Mouse (Mus musculus): ENCODE data around the gene Fsd1l. TPM values are rescaled to one million over a fixed set of nuclear protein-coding genes. Genes with fewer than 3 reads are reported as not detected.
"Not testable (repeated sequence)": the region's sequence is repeated elsewhere in the genome, so short reads cannot be mapped to it uniquely, and the experiment has no call there.

The Fsd1l gene
- polyA plus RNA-seq, 1 experiment from 2014 or later: 56.1 TPM

- no peaks in the 10 kb centered on the region for H3K27me3 ChIP-seq
Observed at GRCm38 (mm10) chr4:53632011-53632349, 709 bp downstream of the Fsd1l start.

DNA sequence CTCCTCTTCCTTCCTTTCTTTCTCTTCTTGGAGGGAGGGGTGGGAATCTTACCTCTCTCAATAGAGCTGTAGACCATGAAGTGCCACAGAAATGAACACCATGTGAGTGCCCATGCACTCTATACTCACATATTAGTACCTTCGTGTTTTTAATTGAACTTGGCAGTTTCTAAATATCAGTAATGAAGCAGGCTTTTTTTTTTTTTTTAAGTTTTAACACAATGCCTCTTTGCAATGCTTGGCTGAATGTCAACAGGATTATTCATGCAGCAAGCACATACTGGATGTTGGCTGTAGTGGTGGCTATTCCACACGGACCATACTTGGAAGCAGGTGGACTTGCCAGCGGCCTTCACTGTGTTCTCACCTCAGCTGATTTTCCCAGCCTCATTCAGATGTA is 4.1 kb downstream of the Fsd1l start:
- H3K27ac ChIP-seq: 0 out of 2 replicates have a peak overlapping the region, but pooled peaks have one; percentile 33
- H3K4me3 ChIP-seq: no peak overlapping the region
- peak overlapping the region; percentile 70 for H3K4me2 ChIP-seq
- peaks cover 75% of the 10 kb centered on the region for H3K4me1 ChIP-seq
- no peak for ATAC-seq
- no peaks in the 10 kb centered on the region for H3K27me3 ChIP-seq
- no peaks in the 10 kb centered on the region; the same call in 1 of the 2 replicates for H3K9me3 ChIP-seq (replicated peaks)
- H3K9ac ChIP-seq: no peak overlapping the region
- 0 out of 2 replicates have a peak, but pooled peaks cover 3% of the 10 kb centered on the region for H3K36me3 ChIP-seq (ENCODE audit: poor library complexity, severe bottlenecking)
- 26% methylated on average over 3 of the region's 3 CpGs for WGBS

More at GRCm38 (mm10) chr4:53632011-53632349, 709 bp downstream of the Fsd1l start:
- Histone ChIP-seq H3K9ac (peak overlapping the region; percentile 89), H3K9me3 (replicated peaks) (no peaks in the 10 kb centered on the region), H3K4me1 (peaks cover 55% of the 10 kb centered on the region), H3K36me3 (ENCODE audit: poor library complexity, severe bottlenecking) (no peaks in the 10 kb centered on the region), H3K4me3 (peak overlapping the region; percentile 86), H3K27ac (peak overlapping the region; percentile 89), H3K4me2 (peak overlapping the region; percentile 70)
- no peak for ATAC-seq
- WGBS: 2% methylated on average over 5 of the region's 5 CpGs

GRCm38 (mm10) chr4:53637269-53637909 is 6.1 kb downstream of the Fsd1l start:
- peaks cover 67% of the 10 kb centered on the region for H3K4me1 ChIP-seq
- peak overlapping the region; percentile 30 for H3K4me2 ChIP-seq
- peaks cover 17% of the 10 kb centered on the region for H3K36me3 ChIP-seq (ENCODE audit: poor library complexity, severe bottlenecking)
- no peak overlapping the region for H3K4me3 ChIP-seq
- H3K27ac ChIP-seq: peak overlapping the region; percentile 80
- no peaks in the 10 kb centered on the region; the same call in 1 of the 2 replicates for H3K9me3 ChIP-seq (replicated peaks)
- 22% methylated on average over 7 of the region's 7 CpGs for WGBS
- ATAC-seq: peak; percentile 76
- no peak overlapping the region for H3K9ac ChIP-seq
- H3K27me3 ChIP-seq: no peaks in the 10 kb centered on the region

DNA sequence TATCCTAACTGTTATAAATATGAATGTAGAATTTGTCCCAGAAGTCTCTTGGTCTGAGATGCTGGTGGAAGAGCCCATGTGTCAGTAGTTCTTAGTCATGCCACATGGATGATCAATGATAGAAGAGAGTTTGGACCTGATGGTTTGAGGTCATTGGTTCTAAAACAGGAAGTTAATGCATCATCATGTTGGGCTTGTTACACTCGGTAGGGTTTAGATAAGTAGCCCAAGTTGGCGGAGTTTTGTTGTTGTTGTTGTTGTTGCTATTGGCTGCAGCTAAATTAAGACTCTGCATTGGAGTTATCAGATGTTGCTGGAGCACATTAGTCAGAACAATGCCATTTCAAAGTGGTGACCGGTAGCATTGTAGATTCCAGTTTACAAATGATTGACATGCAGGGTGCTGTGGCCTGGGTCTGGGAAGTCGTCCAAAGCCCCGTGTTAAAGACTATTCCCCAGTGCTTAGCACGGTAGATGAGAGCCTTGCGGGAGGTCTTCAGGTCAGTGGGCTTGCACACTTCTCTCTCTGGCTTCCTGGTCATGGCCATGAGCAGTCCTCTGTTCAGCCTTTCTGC is 7.4 kb downstream of the Fsd1l start:
- ATAC-seq: no peak
- no peak overlapping the region for H3K9ac ChIP-seq
- no peak overlapping the region for H3K4me3 ChIP-seq
- H3K36me3 ChIP-seq (ENCODE audit: poor library complexity, severe bottlenecking): peaks cover 17% of the 10 kb centered on the region
- no peaks in the 10 kb centered on the region for H3K27me3 ChIP-seq
- H3K9me3 ChIP-seq (replicated peaks): no peaks in the 10 kb centered on the region; the same call in 1 of the 2 replicates
- H3K4me2 ChIP-seq: no peak overlapping the region
- 75% methylated on average over 7 of the region's 7 CpGs for WGBS
- no peak overlapping the region; the same call in 1 of the 2 replicates for H3K27ac ChIP-seq
- H3K4me1 ChIP-seq: peaks cover 55% of the 10 kb centered on the region

DNA sequence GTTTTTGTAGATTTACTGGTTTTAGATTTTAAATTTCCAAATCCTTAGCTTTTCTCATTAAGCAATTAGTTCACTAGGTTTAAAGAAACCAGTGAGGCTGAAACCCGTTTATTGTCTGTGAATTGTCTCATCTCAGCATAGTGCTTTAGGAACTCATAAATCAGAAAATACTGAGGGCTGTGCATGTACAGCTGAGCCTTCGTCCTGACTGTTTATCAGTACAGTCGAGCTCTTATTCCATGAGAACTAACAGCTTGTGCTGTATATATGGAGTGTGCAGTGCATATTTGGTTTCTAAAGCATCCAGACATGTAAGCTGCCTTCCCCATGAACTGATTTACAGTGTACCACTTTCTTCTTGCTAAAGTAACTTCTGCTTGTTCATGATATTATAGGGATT is 26.8 kb downstream of the Fsd1l start:
- no peak for ATAC-seq
- Histone ChIP-seq H3K4me1 (no peaks in the 10 kb centered on the region), H3K4me3 (no peak overlapping the region), H3K27ac (no peak overlapping the region), H3K27me3 (no peaks in the 10 kb centered on the region), H3K9ac (no peak overlapping the region), H3K36me3 (ENCODE audit: poor library complexity, severe bottlenecking) (peaks cover 58% of the 10 kb centered on the region), H3K4me2 (no peak overlapping the region), H3K9me3 (replicated peaks) (no peaks in the 10 kb centered on the region)
- WGBS: 67% methylated on average over 3 of the region's 3 CpGs

- peaks cover 60% of the 10 kb centered on the region for H3K36me3 ChIP-seq (ENCODE audit: poor library complexity, severe bottlenecking)
- H3K4me2 ChIP-seq: no peak overlapping the region
- ATAC-seq: no peak
- H3K4me3 ChIP-seq: no peak overlapping the region
- no peaks in the 10 kb centered on the region for H3K4me1 ChIP-seq
- no peak overlapping the region for H3K9ac ChIP-seq
- no peaks in the 10 kb centered on the region for H3K27me3 ChIP-seq
- H3K9me3 ChIP-seq (replicated peaks): no peaks in the 10 kb centered on the region
- no peak overlapping the region for H3K27ac ChIP-seq
Observed at GRCm38 (mm10) chr4:53660711-53661110, 29.4 kb downstream of the Fsd1l start.

- H3K9me3 ChIP-seq (replicated peaks): no peaks in the 10 kb centered on the region
- H3K27ac ChIP-seq: no peak overlapping the region
- WGBS: 94% methylated on average over 8 of the region's 8 CpGs
- no peak for ATAC-seq
- H3K27me3 ChIP-seq: no peaks in the 10 kb centered on the region
- H3K4me3 ChIP-seq: no peak overlapping the region
- peaks cover 51% of the 10 kb centered on the region for H3K36me3 ChIP-seq (ENCODE audit: poor library complexity, severe bottlenecking)
- H3K4me2 ChIP-seq: no peak overlapping the region
- H3K9ac ChIP-seq: no peak overlapping the region
- no peaks in the 10 kb centered on the region for H3K4me1 ChIP-seq
Observed at GRCm38 (mm10) chr4:53682092-53682491, 50.8 kb downstream of the Fsd1l start.

DNA sequence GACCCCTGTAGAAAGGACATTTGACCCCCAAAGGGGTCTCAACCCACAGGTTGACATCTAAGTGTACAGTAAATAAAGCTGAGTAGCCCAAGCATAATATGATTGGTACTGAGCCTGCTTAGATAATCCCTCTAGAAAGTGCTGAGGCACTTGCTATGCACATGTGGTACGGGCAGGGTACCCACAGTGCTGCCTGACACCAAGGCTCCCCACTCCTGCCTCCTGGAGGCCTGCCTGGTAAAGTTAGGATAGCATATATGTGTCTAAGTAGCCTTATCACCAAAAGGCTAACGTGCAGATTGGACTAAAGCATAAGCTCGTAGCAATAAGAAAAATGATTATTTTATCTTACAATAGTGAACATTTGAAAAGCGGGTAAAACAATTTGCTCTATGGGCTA is 57.7 kb downstream of the Fsd1l start:
- Histone ChIP-seq H3K4me1 (no peaks in the 10 kb centered on the region), H3K27me3 (no peaks in the 10 kb centered on the region), H3K4me2 (no peak overlapping the region), H3K36me3 (ENCODE audit: poor library complexity, severe bottlenecking) (peaks cover 26% of the 10 kb centered on the region), H3K27ac (no peak overlapping the region), H3K9ac (no peak overlapping the region), H3K4me3 (no peak overlapping the region), H3K9me3 (replicated peaks) (no peaks in the 10 kb centered on the region)
- WGBS: 94% methylated on average over 4 of the region's 4 CpGs
- no peak for ATAC-seq

GRCm38 (mm10) chr4:53691418-53691817 is 60.1 kb downstream of the Fsd1l start:
- ATAC-seq: no peak
- no peaks in the 10 kb centered on the region for H3K4me1 ChIP-seq
- H3K27me3 ChIP-seq: no peaks in the 10 kb centered on the region
- peaks cover 34% of the 10 kb centered on the region for H3K36me3 ChIP-seq (ENCODE audit: poor library complexity, severe bottlenecking)
- no peak overlapping the region for H3K4me3 ChIP-seq
- no peaks in the 10 kb centered on the region for H3K9me3 ChIP-seq (replicated peaks)
- H3K9ac ChIP-seq: no peak overlapping the region
- H3K27ac ChIP-seq: peak overlapping the region; percentile 44; the same call in 1 of the 2 replicates
- WGBS: 47% methylated on average over 1 of the region's 1 CpGs
- no peak overlapping the region for H3K4me2 ChIP-seq

- not testable (repeated sequence) for ATAC-seq; H3K27ac ChIP-seq; H3K9me3 ChIP-seq (replicated peaks); H3K4me2 ChIP-seq; H3K4me3 ChIP-seq; H3K9ac ChIP-seq; H3K27me3 ChIP-seq; H3K36me3 ChIP-seq (ENCODE audit: poor library complexity, severe bottlenecking); H3K4me1 ChIP-seq
Observed at GRCm38 (mm10) chr4:53709166-53709565, 77.9 kb downstream of the Fsd1l start.

GRCm38 (mm10) chr4:53710021-53710420 is 78.8 kb downstream of the Fsd1l start:
- 93% methylated on average over 2 of the region's 2 CpGs for WGBS
- no peaks in the 10 kb centered on the region for H3K9me3 ChIP-seq (replicated peaks)
- peaks cover 5% of the 10 kb centered on the region; the same call in 1 of the 2 replicates for H3K36me3 ChIP-seq (ENCODE audit: poor library complexity, severe bottlenecking)
- no peak overlapping the region for H3K4me2 ChIP-seq
- no peak overlapping the region for H3K9ac ChIP-seq
- H3K27me3 ChIP-seq: no peaks in the 10 kb centered on the region
- H3K27ac ChIP-seq: no peak overlapping the region
- H3K4me3 ChIP-seq: no peak overlapping the region
- ATAC-seq: no peak
- peaks cover 6% of the 10 kb centered on the region for H3K4me1 ChIP-seq

DNA sequence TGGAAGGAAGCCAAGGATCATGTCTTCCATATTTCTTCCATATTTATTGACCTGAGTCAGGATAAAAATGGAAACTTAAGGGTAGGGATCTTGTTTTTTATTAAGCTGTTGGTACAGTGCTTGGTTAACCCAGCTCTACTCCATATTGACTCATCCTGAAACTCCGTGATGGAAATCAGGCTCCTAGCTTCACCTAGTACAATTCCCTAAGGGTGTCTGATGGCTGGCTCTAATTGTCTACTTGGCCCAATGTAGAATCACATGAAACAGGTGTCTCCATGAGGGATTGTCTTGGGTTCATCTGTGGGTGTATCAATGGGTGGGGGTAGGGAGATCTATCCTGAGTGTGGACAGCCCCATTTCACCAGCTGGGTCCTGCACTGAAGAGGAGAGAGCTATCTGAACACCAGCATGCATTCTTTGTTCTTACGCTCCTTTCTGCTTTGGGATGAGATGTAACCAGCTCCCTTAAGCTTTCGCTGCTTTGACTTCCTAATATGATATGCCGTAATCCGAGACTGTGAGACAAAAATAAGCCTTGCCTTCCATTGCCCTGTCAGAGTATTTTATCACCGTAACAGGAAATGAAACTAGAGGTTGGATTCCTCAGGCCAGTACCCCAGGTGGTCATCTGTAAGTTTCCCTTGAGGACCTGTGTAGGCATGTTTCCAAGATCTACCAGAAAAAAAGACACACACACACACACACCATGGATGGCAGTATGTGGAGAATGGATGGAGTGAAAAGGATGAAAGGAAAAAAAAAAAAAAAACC is 79.5 kb downstream of the Fsd1l start:
- Histone ChIP-seq H3K9ac (no peak overlapping the region), H3K9me3 (replicated peaks) (no peaks in the 10 kb centered on the region), H3K4me3 (no peak overlapping the region), H3K27ac (no peak overlapping the region), H3K4me1 (peaks cover 10% of the 10 kb centered on the region), H3K27me3 (no peaks in the 10 kb centered on the region), H3K4me2 (no peak overlapping the region), H3K36me3 (ENCODE audit: poor library complexity, severe bottlenecking) (peaks cover 5% of the 10 kb centered on the region; the same call in 1 of the 2 replicates)
- ATAC-seq: no peak
- 91% methylated on average over 6 of the region's 6 CpGs for WGBS
